Mouse (Mus musculus): ENCODE results near the gene Gabpb2.
"Not testable (repeated sequence)": the region's sequence is repeated elsewhere in the genome, so short reads cannot be mapped to it uniquely, and the experiment has no call there.

Gabpb2 gene

DNA sequence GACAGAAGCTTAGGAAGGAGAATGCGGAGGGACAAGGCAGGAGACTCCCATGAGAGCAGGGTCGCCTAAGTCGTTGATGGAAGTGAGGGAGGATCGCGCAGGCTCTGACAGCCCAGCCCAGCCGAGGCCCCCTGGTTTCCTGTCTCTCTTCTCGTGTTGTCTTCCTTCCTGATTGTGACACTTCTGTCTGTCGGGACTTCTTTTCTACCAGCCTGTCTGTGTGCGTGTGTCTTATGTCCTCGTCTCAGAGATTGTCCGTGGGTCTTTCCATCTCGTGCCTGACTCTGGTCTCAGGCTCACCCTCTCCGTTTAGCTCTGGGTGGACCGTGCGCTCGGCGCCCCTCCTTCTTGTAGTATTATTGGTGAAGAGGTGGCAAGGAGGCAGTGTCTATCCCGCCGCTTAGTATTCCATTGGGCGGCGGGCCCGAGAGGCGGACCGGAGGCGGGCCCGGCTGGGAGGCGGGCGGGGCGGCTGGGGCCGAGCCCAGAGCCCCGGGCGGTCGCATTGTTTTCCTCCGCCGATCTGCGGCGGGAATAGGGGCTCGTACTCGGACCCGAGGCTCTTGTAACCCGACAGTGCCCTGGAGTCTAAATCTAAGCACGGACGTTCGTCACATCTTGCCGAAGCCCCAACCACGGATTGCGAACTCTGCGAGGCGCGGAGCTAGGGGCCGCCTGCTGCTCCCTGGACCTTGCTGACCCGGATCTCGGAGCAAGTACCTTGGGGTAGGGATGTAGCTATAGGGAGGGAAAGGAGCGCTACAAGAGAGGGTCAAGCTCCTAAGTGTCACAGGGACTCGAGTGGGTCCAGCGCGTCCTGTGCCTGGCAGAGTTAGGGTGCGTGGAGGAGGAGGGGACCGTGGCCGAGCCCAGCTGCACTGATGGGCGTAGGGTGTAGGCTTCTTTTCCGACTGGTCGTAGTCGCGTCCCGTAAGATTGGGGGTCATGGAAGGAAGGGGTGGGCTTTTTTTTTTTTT lies 57.4 kb downstream of the Gabpb2 start, which contains the start of gene Sema6c:
TSS of gene Sema6c (plus strand) at position 471 of the 977 bp plus-strand sequence.
- DNase-seq (ENCODE audit: low read depth, low spot score), result peak; percentile 90

- no peak for DNase-seq (ENCODE audit: low read depth, low spot score)
These were observed 58.2 kb downstream of the Gabpb2 start for GRCm38 (mm10) chr3:95159511-95159986.

DNA sequence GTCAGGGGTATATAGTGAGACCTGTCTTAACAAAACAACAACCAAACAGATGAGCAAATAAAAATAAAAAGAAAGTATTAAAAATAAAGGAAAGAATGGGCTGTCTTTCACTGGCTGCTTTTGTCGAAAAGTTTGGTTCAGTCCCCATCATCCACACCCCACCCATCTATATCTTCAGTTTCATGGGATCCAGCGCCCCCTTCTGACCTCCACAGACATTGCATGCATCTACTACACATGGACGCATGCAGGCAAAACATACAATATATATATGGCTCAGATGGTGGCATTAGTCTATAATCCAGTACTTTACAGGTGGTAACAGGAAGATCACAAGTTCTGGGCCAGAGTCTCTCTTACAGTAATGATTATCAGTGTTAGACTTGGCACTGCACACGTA lies 63.8 kb downstream of the Gabpb2 start:
- DNase-seq (ENCODE audit: low read depth, low spot score), result peak; percentile 86

- no peak for DNase-seq (ENCODE audit: low read depth, low spot score)
These were observed 69.8 kb downstream of the Gabpb2 start for GRCm38 (mm10) chr3:95147924-95148323.

GRCm38 (mm10) chr3:95142617-95143011 lies 75.1 kb downstream of the Gabpb2 start:
- DNase-seq (ENCODE audit: low read depth, low spot score), result peak; percentile 96

DNA sequence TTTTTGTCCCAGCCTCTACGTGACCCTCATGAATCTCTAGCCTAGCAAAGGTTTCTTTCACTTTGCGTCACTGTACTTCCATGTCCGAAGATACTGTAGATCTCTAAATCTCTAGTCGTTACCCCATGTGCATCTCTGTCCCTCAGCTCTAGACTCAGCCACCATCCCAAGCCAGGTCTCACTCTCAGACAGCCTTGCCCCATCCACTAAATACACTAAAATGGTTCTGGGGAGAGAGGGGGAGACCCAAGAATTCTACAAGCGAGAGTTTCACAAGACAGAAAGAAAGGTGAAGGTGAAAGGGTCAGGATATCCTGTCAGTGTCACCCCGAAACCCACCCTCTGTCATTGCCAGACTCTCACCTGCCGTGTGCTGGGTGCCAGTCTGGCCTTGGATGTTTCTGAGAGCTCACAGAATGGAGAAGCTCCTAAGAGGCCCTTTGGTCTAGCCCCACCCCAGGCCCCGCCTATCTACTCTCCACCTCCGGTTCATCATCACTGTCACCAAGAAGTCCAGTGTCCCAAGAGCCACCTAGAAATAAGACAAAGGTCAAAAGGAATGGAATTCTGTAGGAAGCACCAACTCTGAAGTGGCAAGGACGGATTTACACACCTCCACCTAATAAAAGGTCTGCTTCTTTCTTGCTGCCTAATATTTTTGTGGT lies 75.6 kb downstream of the Gabpb2 start, which contains the start of gene Tnfaip8l2:
TSS of gene Tnfaip8l2 (minus strand) at position 409 of the 665 bp plus-strand sequence.
- peak; percentile 73 for DNase-seq (ENCODE audit: low read depth, low spot score)

GRCm38 (mm10) chr3:95141474-95141873 lies 76.2 kb downstream of the Gabpb2 start:
- peak; percentile 85 for DNase-seq (ENCODE audit: low read depth, low spot score)

DNA sequence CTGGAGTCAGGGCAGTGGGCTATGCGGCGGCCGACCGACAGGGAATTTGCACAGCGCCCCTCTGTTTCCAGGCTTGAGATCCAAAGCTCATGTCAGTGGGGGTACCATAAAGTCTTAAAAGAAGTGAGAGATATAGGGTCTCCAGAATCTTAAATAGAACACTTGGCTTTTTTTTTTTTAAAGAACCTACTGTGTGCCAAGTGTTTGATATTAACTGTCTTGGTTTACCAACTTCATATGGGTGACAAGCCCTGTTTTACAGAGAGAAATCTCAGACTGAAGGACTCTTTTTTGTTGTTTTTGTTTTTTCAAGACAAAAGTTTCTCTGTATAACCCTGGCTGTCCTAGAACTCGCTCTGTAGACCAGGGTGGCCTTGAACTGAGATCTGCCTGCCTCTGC lies 76.9 kb downstream of the Gabpb2 start:
- no peak for DNase-seq (ENCODE audit: low read depth, low spot score)

DNA sequence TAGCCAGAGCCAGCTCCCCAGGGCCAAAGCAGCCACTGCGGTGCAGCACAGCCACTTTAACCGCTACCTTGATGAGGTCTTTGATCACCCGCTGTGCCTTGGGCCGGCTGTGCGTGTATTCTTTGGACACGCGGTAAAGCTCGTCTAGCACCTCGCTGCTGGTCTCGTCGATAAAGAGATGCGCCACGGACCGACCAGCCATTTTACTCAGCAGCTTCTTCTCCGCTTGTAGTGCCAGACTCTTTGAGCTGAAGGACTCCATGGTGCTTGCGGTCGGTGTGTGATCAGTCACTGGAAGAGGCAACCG lies 77.5 kb downstream of the Gabpb2 start:
- DNase-seq (ENCODE audit: low read depth, low spot score), result no peak

- peak; percentile 14 for DNase-seq (ENCODE audit: low read depth, low spot score)
These were observed 78.0 kb downstream of the Gabpb2 start for GRCm38 (mm10) chr3:95139586-95140288.

GRCm38 (mm10) chr3:95136336-95136735 lies 81.4 kb downstream of the Gabpb2 start:
- peak; percentile 21 for DNase-seq (ENCODE audit: low read depth, low spot score)

GRCm38 (mm10) chr3:95135433-95136052 lies 82.2 kb downstream of the Gabpb2 start:
- peak; percentile 86 for DNase-seq (ENCODE audit: low read depth, low spot score)

- peak; percentile 52 for DNase-seq (ENCODE audit: low read depth, low spot score)
These were observed 82.7 kb downstream of the Gabpb2 start for GRCm38 (mm10) chr3:95135023-95135422.

GRCm38 (mm10) chr3:95134133-95134532 lies 83.6 kb downstream of the Gabpb2 start:
- DNase-seq (ENCODE audit: low read depth, low spot score), result not testable (repeated sequence)

- peak; percentile 96 for DNase-seq (ENCODE audit: low read depth, low spot score)
These were observed 84.0 kb downstream of the Gabpb2 start, which contains the start of the genes Scnm1 and Lysmd1 for GRCm38 (mm10) chr3:95133680-95134101. Gene Scnm1, minus strand, starts transcription at chr3:95134011. Gene Lysmd1, plus strand, starts transcription at chr3:95134088.

DNA sequence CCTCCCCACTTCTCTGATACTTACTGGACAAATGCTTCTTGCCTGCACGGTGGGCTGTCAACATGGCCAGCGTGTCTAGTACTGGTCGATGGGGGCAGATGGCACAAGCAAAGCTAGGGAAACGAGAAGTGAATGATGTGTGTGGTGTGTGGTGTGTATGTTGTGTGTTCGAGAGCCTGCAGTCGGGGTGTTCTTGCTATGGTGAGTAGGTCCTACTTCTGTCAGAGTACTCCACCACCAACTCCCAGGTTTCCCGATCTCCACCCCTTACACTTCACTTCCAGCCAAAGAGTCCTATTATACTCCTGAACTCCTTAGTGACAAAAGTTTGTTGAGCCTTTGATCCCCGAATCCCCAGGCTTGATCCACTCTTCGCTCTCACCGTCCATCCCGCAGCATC lies 84.5 kb downstream of the Gabpb2 start:
- DNase-seq (ENCODE audit: low read depth, low spot score), result peak; percentile 13

- not testable (repeated sequence) for DNase-seq (ENCODE audit: low read depth, low spot score)
These were observed 85.3 kb downstream of the Gabpb2 start for GRCm38 (mm10) chr3:95132389-95132788.

All from CD4-positive, CD25-positive, alpha-beta regulatory T cell, adult 2 months (primary cell).